Mouse (Mus musculus) adrenal gland, postnatal 14 days (tissue): ENCODE results near the gene Ptpn9. TPM values are rescaled to one million over a fixed set of nuclear protein-coding genes. Genes with fewer than 3 reads are reported as not detected.
"Not testable (repeated sequence)": the region's sequence is repeated elsewhere in the genome, so short reads cannot be mapped to it uniquely, and the experiment has no call there.

Source experiments
- DNase-seq: peaks from one replicate; pipeline ENCODE4 v3.0.0; 2021; ENCODE audit warnings: mixed read lengths
- long read RNA-seq, 2 experiments: library from polyadenylated mRNA; stranded (forward); transcript quantifications; one replicate each; pipeline ENCODE4 v2.0.0; 2021
- total RNA-seq: library from RNA; stranded (reverse); gene quantifications from 2 replicates; pipeline ENCODE4 v1.2.3, GENCODE M21; 2021

Gene Ptpn9
- 39.2 and 43.4 TPM in 2 replicates for total RNA-seq
- long read RNA-seq, experiment 1, full-length matches to known transcripts: 51 of 61 reads
- long read RNA-seq, experiment 1, partial matches to known transcripts: 5 of 61 reads
- long read RNA-seq, experiment 1, other reads (novel, unspliced or antisense): 5 of 61 reads
- long read RNA-seq, experiment 2, full-length matches to known transcripts: 44 of 49 reads
- long read RNA-seq, experiment 2, partial matches to known transcripts: 1 of 49 reads
- long read RNA-seq, experiment 2, other reads (novel, unspliced or antisense): 4 of 49 reads

GRCm38 (mm10) chr9:56994286-56995197 lies at the start of gene Ptpn9:
Gene Ptpn9, plus strand, starts transcription at chr9:56994923.
- peak; percentile 97 for DNase-seq

- peak; percentile 75 for DNase-seq
Observed at GRCm38 (mm10) chr9:56947481-56947880, 47.2 kb upstream of the Ptpn9 start.

- not testable (repeated sequence) for DNase-seq
Observed at GRCm38 (mm10) chr9:56948699-56949098, 46.0 kb upstream of the Ptpn9 start.

GRCm38 (mm10) chr9:56949767-56950166 lies 45.0 kb upstream of the Ptpn9 start:
- peak; percentile 13 for DNase-seq

- peak; percentile 99 for DNase-seq
Observed at GRCm38 (mm10) chr9:56950414-56951400, 44.0 kb upstream of the Ptpn9 start, which contains the start of gene Snupn. Gene Snupn, plus strand, starts transcription at chr9:56950878.

- no peak for DNase-seq
Observed at GRCm38 (mm10) chr9:56953562-56953961, 41.2 kb upstream of the Ptpn9 start.

GRCm38 (mm10) chr9:56956966-56957675 lies 37.6 kb upstream of the Ptpn9 start:
- DNase-seq: peak; percentile 58

GRCm38 (mm10) chr9:56958689-56959088 lies 36.0 kb upstream of the Ptpn9 start:
- DNase-seq: no peak

GRCm38 (mm10) chr9:56961591-56961990 lies 33.1 kb upstream of the Ptpn9 start:
- DNase-seq: no peak

- no peak for DNase-seq
Observed at GRCm38 (mm10) chr9:56970158-56970557, 24.6 kb upstream of the Ptpn9 start.

- DNase-seq: no peak
Observed at GRCm38 (mm10) chr9:56973960-56974524, 20.7 kb upstream of the Ptpn9 start.

- DNase-seq: no peak
Observed at GRCm38 (mm10) chr9:56975199-56975598, 19.5 kb upstream of the Ptpn9 start.

GRCm38 (mm10) chr9:56980186-56980585 lies 14.5 kb upstream of the Ptpn9 start:
- DNase-seq: no peak

- DNase-seq: no peak
Observed at GRCm38 (mm10) chr9:56981502-56981901, 13.2 kb upstream of the Ptpn9 start.

- peak; percentile 80 for DNase-seq
Observed at GRCm38 (mm10) chr9:56995198-56996027, 690 bp downstream of the Ptpn9 start.

GRCm38 (mm10) chr9:56996028-56996346 lies 1.3 kb downstream of the Ptpn9 start:
- peak; percentile 59 for DNase-seq

- peak; percentile 77 for DNase-seq
Observed at GRCm38 (mm10) chr9:56997206-56997605, 2.5 kb downstream of the Ptpn9 start.

GRCm38 (mm10) chr9:57003011-57003410 lies 8.3 kb downstream of the Ptpn9 start:
- DNase-seq: peak; percentile 56

- no peak for DNase-seq
Observed at GRCm38 (mm10) chr9:57012393-57012792, 17.7 kb downstream of the Ptpn9 start.

- DNase-seq: no peak
Observed at GRCm38 (mm10) chr9:57012895-57013294, 18.2 kb downstream of the Ptpn9 start.
